Mouse (Mus musculus) small intestine, adult 10 weeks (tissue): ENCODE results near the gene Upf3a. TPM values are rescaled to one million over a fixed set of nuclear protein-coding genes. Genes with fewer than 3 reads are reported as not detected.

ENCODE experiments used
- polyA plus RNA-seq: library from polyadenylated mRNA; stranded (reverse); fragments of 350-450 nt; fragmentation: Illumina TruSeq; extraction: RNeasy Lipid Tissue Mini Kit (QIAGEN cat#74804); gene quantifications from one replicate; pipeline ENCODE4 v1.2.3, GENCODE M21; 2014; ENCODE audit warnings: low replicate concordance

Upf3a gene
- polyA plus RNA-seq: 9.7 TPM

GRCm38 (mm10) chr8:13785250-13785763, at the start of gene Upf3a:
Gene Upf3a (plus strand): TSS chr8:13785615.

GRCm38 (mm10) chr8:13756982-13757804, 28.2 kb upstream of the Upf3a start, which contains the start of gene Cdc16:
Gene Cdc16 (plus strand): TSS chr8:13757676.

GRCm38 (mm10) chr8:13838289-13838688, 52.9 kb downstream of the Upf3a start, which contains the start of gene AF366264:
Gene AF366264 (minus strand): TSS chr8:13838389.

Other genes starting within 250 kb of the Upf3a start
- not detected for gene 1700029H14Rik, start 223.2 kb upstream of the Upf3a start, polyA plus RNA-seq
- gene Rasa3, start 108.0 kb upstream of the Upf3a start, polyA plus RNA-seq: 6.9 TPM
- not detected for gene Cfap97d2, start 79.7 kb upstream of the Upf3a start, polyA plus RNA-seq
- 30.5 TPM for gene Cdc16, start 27.9 kb upstream of the Upf3a start, polyA plus RNA-seq
- not detected for gene AF366264, start 52.8 kb downstream of the Upf3a start, polyA plus RNA-seq
- 7.5 TPM for gene Champ1, start 84.0 kb downstream of the Upf3a start, polyA plus RNA-seq
- 5.1 TPM for gene Coprs, start 104.7 kb downstream of the Upf3a start, polyA plus RNA-seq